Mouse (Mus musculus) hindbrain, embryonic 12.5 days (tissue): ENCODE measurements around the gene H2-Oa. TPM values are rescaled to one million over a fixed set of nuclear protein-coding genes. Genes with fewer than 3 reads are reported as not detected.
A peak's percentile ranks its signal among the peaks of the same experiment; 100 is the strongest.

ENCODE experiments used
- ATAC-seq: fragments of 200-750 bp; cut with Nextera tagmentation; 2 replicates; pipeline ENCODE4 v1.8.0; 2017; ENCODE audit warnings: moderate TSS enrichment; ENCODE audit not compliant: low FRiP score
- H3K27ac ChIP-seq: fragments of 300-500 bp; sonication (generic); 2 replicates; pipeline ENCODE4 v1.5.1; 2016; ENCODE audit warnings: mild to moderate bottlenecking
- H3K27me3 ChIP-seq: fragments of 300-500 bp; sonication (generic); 2 replicates; pipeline ENCODE4 v1.6.1; 2016; ENCODE audit warnings: mild to moderate bottlenecking
- H3K36me3 ChIP-seq: fragments of 300-500 bp; sonication (generic); 2 replicates; pipeline ENCODE4 v1.6.1; 2016; ENCODE audit warnings: mild to moderate bottlenecking
- H3K4me1 ChIP-seq: fragments of 300-500 bp; sonication (generic); 2 replicates; pipeline ENCODE4 v1.6.1; 2016
- H3K4me2 ChIP-seq: fragments of 300-500 bp; sonication (generic); replicated peaks from 2 replicates; pipeline ENCODE4 v1.6.1; 2016; ENCODE audit warnings: mild to moderate bottlenecking
- H3K4me3 ChIP-seq: fragments of 300-500 bp; sonication (generic); 2 replicates; pipeline ENCODE4 v1.5.1; 2016; ENCODE audit warnings: mild to moderate bottlenecking
- H3K9ac ChIP-seq: fragments of 300-500 bp; sonication (generic); 2 replicates; pipeline ENCODE4 v1.6.1; 2016; ENCODE audit warnings: mild to moderate bottlenecking, moderate library complexity
- H3K9me3 ChIP-seq: fragments of 300-500 bp; sonication (generic); replicated peaks from 2 replicates; pipeline ENCODE4 v1.6.1; 2016; ENCODE audit warnings: mild to moderate bottlenecking
- WGBS: fragments of 180-500 bp; shearing (Covaris S2); methylation state at CpG from one replicate; pipeline ENCODE4 v1.1.7; 2016; 5-methylcytosine and 5-hydroxymethylcytosine counted together
- polyA plus RNA-seq: library from polyadenylated mRNA; unstranded; fragments of >200 nt; fragmentation: Nextera tagmentation; extraction: Ambion mirVana; gene quantifications from 2 replicates; pipeline ENCODE4 v1.2.1, GENCODE M21; 2016

H2-Oa gene
- polyA plus RNA-seq, 1 experiment from 2014 or later = 0.39 TPM

DNA sequence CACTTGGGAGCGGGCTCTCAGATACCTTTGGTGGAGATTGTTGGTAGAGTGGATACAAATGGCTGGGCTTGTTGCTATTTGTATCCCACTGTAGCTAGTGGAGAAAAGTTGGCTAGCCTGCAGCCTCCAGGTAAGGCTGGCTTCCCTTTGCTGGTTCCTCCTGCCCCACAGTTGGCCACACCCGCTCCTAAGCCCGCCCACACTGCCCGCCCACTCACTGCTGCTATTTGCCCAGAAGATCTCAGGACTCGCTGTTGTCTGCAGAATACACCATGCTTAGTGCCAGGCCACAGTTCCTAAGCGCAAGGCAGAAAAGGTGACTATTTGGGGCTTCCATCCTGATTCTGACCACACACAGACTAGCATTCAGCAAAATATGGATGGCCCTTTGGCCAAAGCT lies 35.3 kb downstream of the H2-Oa start:
- no peak for ATAC-seq
- 32% methylated on average over 6 of the region's 6 CpGs for WGBS
- Histone ChIP-seq H3K4me2 (no peak overlapping the region), H3K9me3 (no peaks in the 10 kb centered on the region), H3K9ac (no peak overlapping the region), H3K27me3 (no peaks in the 10 kb centered on the region; the same call in 1 of the 2 replicates), H3K4me1 (peaks cover 35% of the 10 kb centered on the region), H3K36me3 (no peaks in the 10 kb centered on the region), H3K4me3 (no peak overlapping the region), H3K27ac (no peak overlapping the region)

DNA sequence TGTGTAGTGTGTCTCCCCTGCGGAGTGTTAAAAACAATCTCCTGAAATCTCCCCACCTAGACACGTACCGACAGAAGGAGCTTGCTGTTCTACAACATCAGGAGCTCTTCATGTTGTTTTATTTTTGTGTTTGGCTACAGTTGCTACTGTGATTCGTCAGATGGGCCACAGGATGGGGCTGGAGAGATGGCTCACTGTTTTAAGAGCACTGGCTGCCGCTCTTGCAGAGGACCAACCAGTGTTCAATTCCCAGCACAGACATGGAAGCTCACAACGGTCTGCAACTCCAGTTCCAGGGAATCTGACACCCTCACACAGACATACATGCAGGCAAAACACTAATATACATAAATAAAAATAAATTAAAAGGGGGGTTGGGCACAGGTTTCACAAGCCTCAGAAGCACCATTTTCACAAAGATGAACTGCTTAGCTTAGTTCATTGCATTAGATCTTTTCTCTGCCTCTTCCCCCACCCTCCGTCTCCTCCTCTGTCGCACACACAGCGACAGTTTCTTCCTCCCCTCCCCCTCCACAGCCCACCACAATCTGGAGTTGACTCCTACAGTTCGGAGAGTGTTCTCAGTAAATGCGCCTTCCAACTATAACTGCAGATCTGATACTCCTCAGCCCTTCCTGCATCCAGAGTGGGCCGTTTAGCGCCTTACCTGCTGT lies 36.3 kb downstream of the H2-Oa start:
- Histone ChIP-seq H3K4me1 (peaks cover 31% of the 10 kb centered on the region), H3K4me2 (peak overlapping the region; percentile 30), H3K27ac (no peak overlapping the region), H3K27me3 (no peaks in the 10 kb centered on the region; the same call in 1 of the 2 replicates), H3K9me3 (no peaks in the 10 kb centered on the region), H3K9ac (0 out of 2 replicates have a peak overlapping the region, but pooled peaks have one; percentile 45), H3K4me3 (0 out of 2 replicates have a peak overlapping the region, but pooled peaks have one; percentile 6), H3K36me3 (no peaks in the 10 kb centered on the region)
- no peak for ATAC-seq
- WGBS = 25% methylated on average over 13 of the region's 13 CpGs

- H3K4me3 ChIP-seq = 0 out of 2 replicates have a peak overlapping the region, but pooled peaks have one; percentile 6
- ATAC-seq = no peak
- H3K4me2 ChIP-seq = peak overlapping the region; percentile 30
- 0 out of 2 replicates have a peak overlapping the region, but pooled peaks have one; percentile 45 for H3K9ac ChIP-seq
- no peak overlapping the region for H3K27ac ChIP-seq
- H3K9me3 ChIP-seq = no peaks in the 10 kb centered on the region
- WGBS = 24% methylated on average over 18 of the region's 18 CpGs
- peaks cover 23% of the 10 kb centered on the region for H3K4me1 ChIP-seq
- no peaks in the 10 kb centered on the region for H3K36me3 ChIP-seq
- H3K27me3 ChIP-seq = no peaks in the 10 kb centered on the region; the same call in 1 of the 2 replicates
These were observed 37.0 kb downstream of the H2-Oa start for GRCm38 (mm10) chr17:34128944-34129791.

DNA sequence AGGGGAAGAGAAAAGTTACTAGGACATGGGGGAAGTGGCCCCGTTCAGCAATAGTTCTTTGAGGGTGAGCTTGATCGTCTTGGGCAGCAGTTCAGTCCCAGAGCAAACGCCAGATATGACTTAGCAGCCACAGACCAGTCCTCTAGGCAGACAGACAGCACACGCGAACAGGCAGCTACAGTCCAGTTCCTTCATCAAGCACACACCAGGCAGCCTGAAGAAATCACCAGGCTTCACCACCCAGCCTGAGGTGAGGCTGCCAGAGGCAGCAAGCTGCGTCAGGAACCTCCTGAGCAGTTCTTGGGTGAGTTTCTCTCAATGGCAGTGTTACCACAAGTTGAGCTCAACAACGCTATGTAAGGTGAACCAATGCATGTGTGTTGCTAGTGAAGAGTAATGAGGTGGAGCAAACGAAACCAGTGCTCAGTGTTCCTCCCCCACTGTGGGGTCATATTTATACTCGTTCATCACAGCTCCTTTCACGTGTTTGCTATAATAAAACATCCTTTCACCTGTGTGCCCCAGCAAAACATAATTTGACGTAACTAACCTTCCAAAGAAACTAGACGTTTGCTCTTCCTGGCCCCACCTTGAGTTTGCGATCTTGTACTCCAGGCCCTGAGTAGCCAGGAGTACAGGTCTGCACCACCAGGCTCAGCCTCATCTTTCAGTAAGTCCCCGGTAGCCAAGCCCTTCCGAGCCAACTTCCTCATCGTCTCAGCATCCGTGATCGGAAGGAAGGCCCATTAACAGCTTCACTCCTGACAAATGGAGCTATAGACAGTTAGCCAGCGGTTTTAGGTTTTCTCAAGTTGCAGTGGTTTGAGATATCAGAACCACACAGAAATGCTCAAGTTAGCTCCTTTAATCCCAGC lies 38.2 kb downstream of the H2-Oa start:
- no peak overlapping the region for H3K9ac ChIP-seq
- H3K4me1 ChIP-seq = peaks cover 17% of the 10 kb centered on the region
- H3K4me3 ChIP-seq = no peak overlapping the region
- no peaks in the 10 kb centered on the region for H3K9me3 ChIP-seq
- no peaks in the 10 kb centered on the region; the same call in 1 of the 2 replicates for H3K27me3 ChIP-seq
- 81% methylated on average over 19 of the region's 19 CpGs for WGBS
- no peak overlapping the region for H3K4me2 ChIP-seq
- no peak for ATAC-seq
- H3K27ac ChIP-seq = no peak overlapping the region
- H3K36me3 ChIP-seq = no peaks in the 10 kb centered on the region

DNA sequence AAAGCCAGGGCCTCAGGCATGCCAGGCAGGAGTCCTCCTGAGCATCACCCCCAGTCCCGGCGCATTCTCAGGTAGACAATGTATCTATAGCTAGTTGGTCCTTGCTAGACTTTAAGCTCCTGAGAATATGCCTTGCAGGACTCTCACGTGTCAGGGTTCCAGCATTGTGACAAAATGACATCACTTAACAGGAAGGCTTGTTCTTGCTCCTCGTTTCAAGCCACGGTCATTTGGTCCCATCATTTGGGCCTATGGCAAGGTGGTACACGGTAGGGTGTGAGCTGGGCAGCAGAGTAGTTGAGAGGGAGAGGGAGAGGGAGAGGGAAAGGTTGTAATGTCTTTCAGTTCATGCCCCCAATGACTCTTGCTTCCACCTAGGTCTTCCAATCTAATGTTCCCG lies 39.8 kb downstream of the H2-Oa start:
- Histone ChIP-seq H3K27ac (no peak overlapping the region), H3K27me3 (peaks cover 8% of the 10 kb centered on the region), H3K36me3 (no peaks in the 10 kb centered on the region), H3K9ac (no peak overlapping the region), H3K4me2 (no peak overlapping the region), H3K4me3 (no peak overlapping the region), H3K4me1 (peaks cover 17% of the 10 kb centered on the region), H3K9me3 (no peaks in the 10 kb centered on the region)
- no peak for ATAC-seq
- WGBS = 70% methylated on average over 7 of the region's 7 CpGs

DNA sequence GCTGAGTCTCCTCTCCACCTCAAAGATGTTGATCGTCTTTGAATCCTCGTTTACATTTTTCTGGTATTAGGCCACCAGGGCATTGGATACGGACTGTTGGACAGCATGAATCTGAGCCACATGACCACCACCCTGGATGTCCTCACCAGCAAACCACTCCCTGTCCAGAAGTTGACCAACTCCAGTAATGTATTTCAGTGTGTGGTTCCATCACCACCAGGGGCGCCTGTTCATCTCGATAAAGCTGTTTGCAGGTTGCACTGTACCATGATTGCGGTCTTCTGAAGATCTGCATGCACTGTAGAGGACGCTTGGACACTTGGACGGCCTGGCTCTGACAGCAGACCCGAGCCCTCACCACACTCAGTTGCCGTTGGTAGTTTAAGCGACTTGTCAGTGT lies 41.1 kb downstream of the H2-Oa start:
- 81% methylated on average over 11 of the region's 11 CpGs for WGBS
- peaks cover 22% of the 10 kb centered on the region for H3K27me3 ChIP-seq

DNA sequence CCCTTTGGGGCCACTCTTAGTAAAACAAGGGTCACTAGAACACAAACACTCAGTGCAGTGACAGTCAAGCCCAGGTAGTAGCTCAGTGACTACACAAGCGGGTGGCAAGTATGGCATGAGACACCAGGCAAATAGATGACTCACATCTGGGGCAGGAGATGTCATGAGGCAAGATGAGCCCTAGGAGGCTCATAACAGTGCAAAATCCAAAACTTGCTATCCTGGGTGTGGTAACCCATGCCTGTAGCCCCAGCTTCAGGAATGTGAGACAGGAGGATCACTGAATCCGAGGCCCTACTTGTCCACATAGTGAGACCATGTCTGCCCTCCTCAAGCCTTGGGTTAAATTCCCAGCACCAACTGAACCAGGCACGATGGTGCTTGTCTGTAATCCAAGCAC lies 42.3 kb downstream of the H2-Oa start:
- Histone ChIP-seq H3K4me2 (no peak overlapping the region), H3K27ac (no peak overlapping the region), H3K4me3 (no peak overlapping the region), H3K4me1 (peaks cover 8% of the 10 kb centered on the region), H3K27me3 (peaks cover 34% of the 10 kb centered on the region), H3K9me3 (no peaks in the 10 kb centered on the region), H3K9ac (no peak overlapping the region), H3K36me3 (no peaks in the 10 kb centered on the region)
- no peak for ATAC-seq
- WGBS = 85% methylated on average over 3 of the region's 3 CpGs

More for the DNA sequence above, 41.1 kb downstream of the H2-Oa start:
- Histone ChIP-seq H3K36me3 (no peaks in the 10 kb centered on the region), H3K9me3 (no peaks in the 10 kb centered on the region), H3K27ac (no peak overlapping the region), H3K4me1 (peaks cover 13% of the 10 kb centered on the region), H3K4me3 (no peak overlapping the region), H3K4me2 (no peak overlapping the region), H3K9ac (no peak overlapping the region)
- ATAC-seq = no peak

GRCm38 (mm10) chr17:34135297-34136224 lies 43.4 kb downstream of the H2-Oa start:
- Histone ChIP-seq H3K4me2 (peak overlapping the region; percentile 64), H3K4me3 (peak overlapping the region; percentile 26), H3K27ac (no peak overlapping the region), H3K4me1 (peaks cover 14% of the 10 kb centered on the region), H3K9me3 (no peaks in the 10 kb centered on the region), H3K36me3 (no peaks in the 10 kb centered on the region), H3K27me3 (peaks cover 45% of the 10 kb centered on the region), H3K9ac (no peak overlapping the region)
- WGBS = 6% methylated on average over 31 of the region's 31 CpGs
- ATAC-seq = peak; percentile 96

DNA sequence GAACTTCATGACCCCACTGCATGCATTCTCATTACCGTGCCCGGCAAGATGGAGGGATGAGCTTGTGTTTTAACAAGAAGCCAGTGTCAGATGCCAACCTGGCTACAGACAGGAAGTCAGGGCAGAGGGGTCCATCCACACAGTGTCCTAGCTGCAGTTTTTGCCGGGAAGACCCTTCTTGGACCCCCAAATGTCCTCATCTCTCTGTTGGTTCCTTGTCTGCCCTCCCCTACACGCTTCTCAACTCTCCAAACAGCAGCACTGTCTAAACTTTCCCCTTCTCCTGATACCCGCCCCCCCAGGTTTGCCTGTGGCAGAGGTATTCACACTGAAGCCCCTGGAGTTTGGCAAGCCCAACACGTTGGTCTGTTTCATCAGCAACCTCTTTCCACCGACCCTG lies 45.5 kb downstream of the H2-Oa start:
- WGBS = 66% methylated on average over 7 of the region's 7 CpGs
- H3K9ac ChIP-seq = no peak overlapping the region
- H3K4me1 ChIP-seq = peaks cover 14% of the 10 kb centered on the region
- no peaks in the 10 kb centered on the region for H3K9me3 ChIP-seq
- H3K4me2 ChIP-seq = no peak overlapping the region
- ATAC-seq = no peak
- H3K27ac ChIP-seq = no peak overlapping the region
- no peaks in the 10 kb centered on the region for H3K36me3 ChIP-seq
- H3K27me3 ChIP-seq = peaks cover 55% of the 10 kb centered on the region
- H3K4me3 ChIP-seq = no peak overlapping the region

DNA sequence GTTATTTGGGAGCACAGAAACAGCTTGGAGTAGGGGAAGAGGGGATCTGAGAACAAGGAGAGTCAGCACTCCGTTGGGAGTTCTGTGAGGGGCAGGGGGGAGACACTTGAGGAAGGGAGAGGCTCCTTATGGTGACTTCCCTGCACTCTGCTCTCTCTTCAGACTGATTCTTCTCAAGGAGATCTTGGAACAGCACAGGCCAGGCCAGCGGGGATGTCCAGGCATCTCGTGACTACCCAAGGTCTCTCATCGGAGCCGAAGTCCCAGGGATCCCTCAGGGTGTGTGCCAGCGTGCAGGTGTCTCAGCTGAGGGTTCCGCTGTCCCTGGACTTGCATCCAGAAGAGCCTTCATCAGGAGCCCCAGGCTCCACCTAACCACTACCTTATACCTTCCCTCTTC lies 46.5 kb downstream of the H2-Oa start:
- ATAC-seq = no peak
- Histone ChIP-seq H3K4me1 (peaks cover 20% of the 10 kb centered on the region), H3K27me3 (peaks cover 55% of the 10 kb centered on the region), H3K4me2 (no peak overlapping the region), H3K4me3 (no peak overlapping the region), H3K27ac (no peak overlapping the region), H3K9ac (no peak overlapping the region), H3K36me3 (no peaks in the 10 kb centered on the region), H3K9me3 (no peaks in the 10 kb centered on the region)
- WGBS = 85% methylated on average over 7 of the region's 7 CpGs

DNA sequence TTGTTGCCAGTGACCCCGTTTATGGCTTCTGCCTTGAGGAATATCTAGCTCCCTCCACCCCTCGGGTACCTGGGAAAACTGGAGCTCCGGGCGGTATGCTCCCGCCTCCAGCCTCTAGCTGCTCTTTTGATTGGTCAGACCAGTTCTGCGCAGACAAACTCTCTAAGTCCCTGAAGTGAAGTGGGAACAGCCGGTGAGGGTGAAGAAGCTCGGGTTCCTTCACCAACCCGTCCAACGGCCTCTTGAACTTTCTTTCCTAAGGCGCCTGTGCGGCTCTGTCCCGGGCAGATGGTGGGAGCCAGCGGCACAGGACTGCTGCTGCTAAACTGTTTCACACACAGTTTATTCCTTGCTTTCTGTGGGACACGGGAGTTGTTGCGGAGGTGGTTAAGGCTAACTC lies 47.3 kb downstream of the H2-Oa start:
- Histone ChIP-seq H3K4me3 (peak overlapping the region; percentile 29), H3K4me1 (peaks cover 20% of the 10 kb centered on the region), H3K27ac (no peak overlapping the region), H3K4me2 (peak overlapping the region; percentile 53), H3K27me3 (peaks cover 55% of the 10 kb centered on the region), H3K9me3 (no peaks in the 10 kb centered on the region), H3K36me3 (no peaks in the 10 kb centered on the region), H3K9ac (peak overlapping the region; percentile 29; the same call in 1 of the 2 replicates)
- WGBS = 1% methylated on average over 16 of the region's 16 CpGs
- no peak for ATAC-seq
